Mouse (Mus musculus) E14TG2a.4 (cell line): Measurements from ENCODE around the gene Olfr491.

Source experiments
- CTCF ChIP-seq: conservative IDR thresholded peaks from 2 replicates; pipeline ENCODE4 v1.5.1; 2014; ENCODE audit warnings: low read length
- POU5F1 ChIP-seq: IDR thresholded peaks from 2 replicates; pipeline ENCODE4 v1.6.1; 2014; ENCODE audit warnings: low read length, borderline replicate concordance

GRCm38 (mm10) chr7:108288834-108289233 is 24.4 kb upstream of the Olfr491 start, which contains the start of gene Olfr490:
- TF ChIP-seq CTCF (no peak), POU5F1 (no peak)
